Mouse (Mus musculus) heart, postnatal 10 days (tissue): ENCODE measurements around the gene Zbtb12. TPM values are rescaled to one million over a fixed set of nuclear protein-coding genes. Genes with fewer than 3 reads are reported as not detected.
A peak's percentile ranks its signal among the peaks of the same experiment; 100 is the strongest.
"Not testable (repeated sequence)": the region's sequence is repeated elsewhere in the genome, so short reads cannot be mapped to it uniquely, and the experiment has no call there.

ENCODE experiments used
- DNase-seq, 2 experiments: peaks; one replicate each; pipeline ENCODE4 v3.0.0; 2021
- intact Hi-C: fragments of 180-260 bp; cut with DNase I; formaldehyde crosslinking; loops from one replicate; pipeline ENCODE4 v1.15.1; 2025
- total RNA-seq, 2 experiments: library from RNA; stranded (reverse); gene quantifications; 2 replicates each; pipeline ENCODE4 v1.2.3; 2021

The Zbtb12 gene
- total RNA-seq: 1 to 10 TPM; 5.5 to 9.3 TPM

DNA sequence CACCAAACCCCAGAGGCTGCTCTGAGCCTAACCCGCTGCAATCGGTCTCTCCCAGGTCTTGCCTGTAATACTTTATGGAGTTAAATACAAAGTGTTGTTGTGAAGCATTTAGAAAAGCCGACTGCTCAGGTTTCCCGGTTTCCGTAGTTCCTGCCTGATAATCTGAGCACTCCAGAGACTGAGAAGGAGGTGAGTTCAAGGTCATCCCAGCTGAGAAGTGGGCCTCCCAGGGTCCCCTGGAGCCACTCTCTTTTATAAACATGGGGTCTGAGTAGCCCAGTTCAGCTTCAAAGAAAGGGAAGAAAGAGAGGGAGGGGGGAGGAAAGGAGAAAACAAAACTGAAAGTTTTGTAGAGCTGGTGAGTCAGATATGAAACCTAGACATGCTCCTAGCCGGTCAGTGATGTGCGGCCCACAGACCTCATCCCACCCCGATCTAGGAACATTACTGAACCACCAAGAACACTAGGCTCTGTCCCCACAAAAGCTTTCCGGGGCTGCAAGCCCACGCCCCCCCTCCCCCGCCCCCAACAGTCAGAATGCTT, at the start of gene Zbtb12:
TSS of gene Zbtb12 (plus strand) at position 148 of the 544 bp plus-strand sequence.
- DNase-seq: no peak

DNA sequence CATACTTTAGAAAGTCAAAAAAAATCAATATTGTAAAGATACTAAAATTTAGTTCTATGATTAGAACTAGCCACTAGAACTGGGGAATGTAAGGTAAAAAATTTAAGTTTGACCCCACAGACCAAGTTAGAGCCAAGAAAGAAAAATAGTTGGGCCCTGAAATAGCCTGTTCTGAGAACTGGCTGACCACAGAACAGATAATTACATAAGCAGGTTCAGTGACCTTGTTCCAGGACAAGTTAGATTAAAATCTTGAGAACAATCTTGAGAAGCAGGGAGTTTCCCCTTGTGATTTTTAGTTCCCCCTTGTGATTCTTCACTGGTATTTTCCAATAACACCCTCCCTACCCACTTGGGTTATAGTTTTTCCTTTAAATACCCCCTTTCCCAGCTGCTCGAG, 48.5 kb upstream of the Zbtb12 start:
- DNase-seq, intact Hi-C loops: not testable (repeated sequence)

More for the DNA sequence above, at the start of gene Zbtb12:
- intact Hi-C loops: no loop called here

DNA sequence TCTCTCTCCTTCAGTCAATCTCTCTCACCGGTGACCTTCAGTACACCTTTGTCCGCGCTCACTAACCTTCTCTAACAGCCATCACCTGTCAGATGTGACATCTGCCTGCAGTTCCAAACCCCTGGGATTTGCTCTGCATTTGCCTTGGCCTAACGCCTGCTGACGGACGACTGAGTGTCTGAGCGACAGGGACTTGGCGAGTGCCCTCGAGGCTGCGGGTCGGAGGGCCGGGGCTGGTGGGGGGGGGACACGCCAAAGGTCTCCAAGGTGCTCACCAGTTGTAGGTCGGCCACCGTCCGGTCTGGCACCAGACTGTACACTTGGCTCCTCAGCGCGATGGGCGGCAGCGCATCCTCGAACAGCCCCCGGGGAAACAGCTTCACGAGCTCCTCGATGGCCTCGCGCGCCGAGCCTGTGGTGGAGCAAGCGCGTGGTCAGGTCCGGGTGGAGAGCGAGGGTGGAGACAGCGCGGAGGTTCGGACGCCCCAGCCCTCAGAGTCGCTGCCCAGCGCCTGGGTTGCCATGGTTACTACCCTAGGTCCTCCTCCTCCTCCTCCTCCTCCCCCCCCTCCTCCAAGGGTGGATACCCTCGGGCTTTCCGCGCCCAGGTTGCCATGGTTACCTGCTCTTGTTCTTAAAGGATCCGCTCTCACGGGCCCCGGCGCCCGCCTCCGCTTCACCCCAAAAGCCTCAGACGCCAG, 43.0 kb upstream of the Zbtb12 start:
- intact Hi-C loops: no loop called here
- peak in 1 of 2 experiments; percentile 23 for DNase-seq

DNA sequence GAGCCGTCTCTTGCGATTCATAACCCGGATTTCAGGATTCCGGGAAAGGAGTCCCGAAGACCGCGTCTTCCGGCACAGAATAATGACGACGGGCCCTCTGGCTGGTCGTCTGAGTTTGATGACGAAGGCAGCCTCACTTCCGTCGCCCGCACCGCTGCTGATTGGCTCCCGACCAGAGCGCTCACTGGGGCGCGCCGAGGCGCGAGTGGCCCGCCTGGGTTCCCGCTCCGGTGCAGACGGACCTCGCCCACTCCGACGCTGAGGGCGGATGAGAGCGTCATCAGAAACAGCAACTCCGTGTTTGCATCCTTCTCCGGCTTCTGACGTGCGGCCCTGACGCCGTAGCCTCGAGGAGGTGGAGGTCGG, 42.4 kb upstream of the Zbtb12 start, which contains the start of the genes Stk19 and Dxo:
TSS of gene Stk19 (minus strand) at position 90 of the 366 bp plus-strand sequence.
TSS of gene Dxo (plus strand) at position 164 of the 366 bp plus-strand sequence.
- DNase-seq: peak; percentile 97 to 99
- intact Hi-C loops: no loop called here

DNA sequence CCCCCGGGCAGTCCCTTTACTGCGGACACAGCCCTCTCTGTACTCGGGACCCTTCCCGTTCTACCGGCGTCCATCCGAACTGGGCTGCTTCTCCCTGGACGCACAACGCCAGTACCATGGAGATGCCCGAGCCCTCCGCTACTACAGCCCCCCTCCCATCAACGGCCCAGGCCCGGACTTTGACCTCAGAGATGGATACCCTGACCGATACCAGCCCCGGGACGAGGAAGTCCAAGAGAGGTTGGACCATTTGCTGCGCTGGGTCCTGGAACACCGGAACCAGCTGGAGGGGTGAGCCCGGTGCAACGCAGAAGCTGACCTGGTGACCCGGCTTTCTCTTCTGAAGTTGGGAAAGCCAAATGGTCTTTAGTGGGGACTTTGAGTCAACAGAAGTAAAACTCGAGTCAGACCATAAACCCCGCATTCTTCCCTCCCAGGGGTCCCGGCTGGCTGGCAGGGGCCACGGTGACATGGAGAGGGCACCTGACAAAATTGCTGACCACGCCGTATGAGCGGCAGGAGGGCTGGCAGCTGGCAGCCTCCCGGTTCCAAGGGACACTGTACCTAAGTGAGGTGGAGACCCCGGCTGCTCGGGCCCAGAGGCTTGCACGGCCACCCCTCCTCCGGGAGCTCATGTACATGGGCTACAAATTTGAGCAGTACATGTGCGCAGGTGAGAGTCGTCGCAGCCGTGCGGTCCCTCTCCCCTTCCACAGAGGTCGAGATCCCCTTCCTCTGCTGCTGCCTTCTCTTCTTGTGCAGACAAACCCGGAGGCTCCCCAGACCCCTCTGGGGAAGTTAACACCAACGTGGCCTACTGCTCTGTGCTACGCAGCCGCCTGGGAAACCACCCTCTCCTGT, 41.6 kb upstream of the Zbtb12 start:
- intact Hi-C loops: no loop called here
- peak in 1 of 2 experiments; percentile 14 for DNase-seq

DNA sequence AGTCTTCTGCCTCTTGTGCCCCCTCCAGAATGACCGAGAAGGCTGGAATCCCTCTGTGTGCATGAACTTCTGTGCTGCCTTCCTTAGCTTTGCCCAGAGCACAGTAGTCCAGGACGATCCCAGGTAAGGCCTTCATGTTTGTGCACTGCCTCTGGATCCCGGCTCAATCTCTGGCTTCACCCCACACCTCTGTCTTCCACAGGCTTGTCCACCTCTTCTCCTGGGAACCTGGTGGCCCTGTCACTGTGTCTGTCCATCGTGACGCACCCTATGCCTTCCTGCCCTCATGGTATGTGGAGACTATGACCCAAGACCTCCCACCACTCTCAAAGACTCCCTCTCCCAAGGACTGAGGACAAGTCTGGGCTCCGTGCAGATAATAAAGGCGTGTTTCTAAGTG, 40.5 kb upstream of the Zbtb12 start:
- intact Hi-C loops: no loop called here

DNA sequence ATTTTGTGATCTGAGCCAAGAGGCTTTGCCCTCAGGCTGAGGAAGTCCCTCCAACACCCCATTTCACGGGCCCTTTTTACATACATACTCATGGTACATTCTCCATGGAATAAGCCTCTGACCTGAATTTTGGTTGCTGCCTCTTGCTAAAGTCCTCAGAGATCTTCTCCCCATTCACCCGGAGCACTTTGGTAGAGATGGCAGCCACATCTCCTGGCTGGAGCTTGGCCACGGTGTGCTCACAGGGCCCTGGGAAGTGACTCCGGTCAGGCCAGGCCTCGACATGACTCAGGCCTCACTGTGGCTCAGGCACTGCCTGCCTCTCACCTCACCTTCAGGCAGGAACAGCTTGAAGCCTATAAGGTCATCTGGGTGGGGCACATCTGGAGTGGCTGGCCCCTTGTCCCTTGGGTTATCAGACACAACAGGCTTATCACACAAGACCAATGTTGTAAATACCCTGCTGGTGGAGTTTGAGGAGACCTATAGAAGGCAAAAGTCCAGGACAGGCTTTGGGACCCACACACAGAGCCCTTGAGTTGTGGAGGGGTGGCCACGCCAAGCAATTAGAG, 38.5 kb upstream of the Zbtb12 start:
- intact Hi-C loops: loop anchor here (10.0 kb wide), 1 partner anchor 394 kb away; the partner anchor contains the start of genes Atp6v1g2 and Nfkbil1
- DNase-seq: no peak

More for the DNA sequence above, 40.5 kb upstream of the Zbtb12 start:
- no peak for DNase-seq

DNA sequence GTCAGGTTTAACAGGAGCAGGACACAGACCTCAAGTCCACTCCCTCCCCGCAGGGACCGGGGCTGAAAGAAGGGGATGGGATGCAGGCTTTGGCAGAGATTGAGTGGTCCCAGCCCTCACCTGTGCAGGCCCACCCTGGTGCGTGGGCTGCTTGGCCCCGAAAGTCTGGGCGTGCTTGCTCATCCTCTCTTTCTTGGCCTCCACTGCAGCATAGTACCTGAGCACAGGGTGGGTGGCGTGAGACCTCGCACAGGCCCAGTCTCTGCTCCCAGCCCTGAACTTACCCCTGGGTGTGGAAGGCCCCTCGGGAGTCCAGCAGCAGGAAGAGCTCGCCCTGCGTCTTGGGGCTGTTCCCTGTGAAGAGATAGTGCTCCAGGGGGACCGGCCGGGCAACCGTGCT, 34.4 kb upstream of the Zbtb12 start:
- no peak for DNase-seq
- intact Hi-C loops: loop anchor here (10.0 kb wide), 1 partner anchor 390 kb away; the partner anchor contains the start of genes Atp6v1g2 and Nfkbil1

DNA sequence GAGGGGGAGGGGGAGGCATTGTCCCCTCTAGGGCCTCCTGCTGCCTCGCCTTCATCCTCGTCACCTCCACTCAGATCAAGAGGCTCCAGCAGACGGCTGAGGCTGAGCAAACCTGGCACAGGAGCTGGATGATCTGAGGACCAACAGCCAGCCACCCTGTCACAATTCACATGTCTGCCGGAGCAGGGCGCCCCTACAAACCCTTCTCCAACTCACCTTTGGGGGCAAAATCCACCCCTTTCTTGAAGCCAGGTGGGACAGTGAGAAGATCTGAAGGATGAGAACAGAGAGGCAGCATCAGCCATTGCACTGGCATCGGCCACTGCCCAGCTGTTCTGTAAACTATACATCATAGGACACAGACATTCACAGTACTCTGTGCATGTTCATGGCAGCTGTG, 32.1 kb upstream of the Zbtb12 start:
- intact Hi-C loops: loop anchor here (10.0 kb wide), 1 partner anchor 388 kb away; the partner anchor contains the start of genes Atp6v1g2 and Nfkbil1
- no peak for DNase-seq

DNA sequence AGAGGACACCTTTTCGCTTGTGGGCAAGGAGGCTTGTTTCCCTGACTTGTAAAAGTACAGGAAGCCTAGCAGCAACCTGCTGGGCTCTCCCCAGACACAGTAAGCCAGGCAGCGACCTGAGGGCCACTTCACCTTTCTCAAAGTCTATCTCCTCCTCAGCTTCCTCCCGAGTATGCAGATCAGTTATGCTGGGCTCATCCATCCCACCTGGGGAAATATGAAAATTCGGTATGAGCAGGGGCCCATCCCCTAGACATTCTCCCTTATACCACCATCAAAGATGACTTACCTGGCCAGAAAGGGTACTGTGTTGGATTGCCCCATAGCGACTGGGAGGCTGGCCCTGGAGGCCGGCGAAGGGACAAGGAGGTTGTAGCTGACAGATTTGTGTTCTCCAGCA, 31.7 kb upstream of the Zbtb12 start:
- no peak for DNase-seq
- intact Hi-C loops: loop anchor here (10.0 kb wide), 1 partner anchor 387 kb away; the partner anchor contains the start of genes Atp6v1g2 and Nfkbil1

DNA sequence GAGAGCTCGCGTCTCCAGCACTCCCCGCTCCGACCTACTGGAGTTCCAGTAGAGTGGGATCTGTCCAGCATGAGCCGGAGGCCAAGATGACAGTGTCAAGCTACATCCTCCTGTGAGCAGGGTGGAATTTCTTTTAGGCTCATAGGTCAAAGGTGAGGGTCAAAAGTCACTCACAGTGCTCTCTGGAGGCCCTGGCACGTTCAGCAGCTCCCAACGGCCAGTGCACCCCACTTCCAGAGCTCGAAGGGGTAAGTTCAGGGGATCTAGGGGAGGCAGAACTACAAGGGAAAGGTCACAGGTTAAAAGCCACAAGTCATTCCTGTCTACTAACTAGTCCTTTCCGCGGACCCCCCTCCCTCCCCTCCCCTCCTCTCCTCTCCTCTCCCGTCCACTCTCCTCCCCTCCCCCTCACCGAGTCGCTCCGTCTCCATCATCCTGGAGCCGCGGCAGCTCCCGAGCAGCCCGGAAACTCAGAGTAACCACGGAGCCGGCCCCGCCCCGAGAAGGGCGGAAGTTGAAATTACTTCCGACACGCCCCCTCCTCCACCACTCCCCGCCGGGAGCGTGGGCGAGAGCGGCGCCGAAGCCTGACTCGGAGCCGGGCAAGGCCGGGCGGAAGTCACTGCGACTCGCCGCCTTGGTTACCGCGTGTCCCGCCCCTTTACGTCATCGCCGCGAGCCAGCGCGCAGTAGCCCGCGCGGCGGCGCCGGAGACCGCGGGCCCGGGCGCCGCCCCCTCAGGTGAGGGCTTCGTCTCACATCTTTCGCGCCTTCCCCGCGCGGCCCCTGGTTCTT, 29.4 kb upstream of the Zbtb12 start, which contains the start of the genes Skiv2l and Nelfe:
TSS of gene Skiv2l (minus strand) at position 489 of the 795 bp plus-strand sequence.
TSS of gene Nelfe (plus strand) at position 670 of the 795 bp plus-strand sequence.
- peak; percentile 98 for DNase-seq
- intact Hi-C loops: loop anchor here (10.0 kb wide), 1 partner anchor 385 kb away; the partner anchor contains the start of genes Atp6v1g2 and Nfkbil1

DNA sequence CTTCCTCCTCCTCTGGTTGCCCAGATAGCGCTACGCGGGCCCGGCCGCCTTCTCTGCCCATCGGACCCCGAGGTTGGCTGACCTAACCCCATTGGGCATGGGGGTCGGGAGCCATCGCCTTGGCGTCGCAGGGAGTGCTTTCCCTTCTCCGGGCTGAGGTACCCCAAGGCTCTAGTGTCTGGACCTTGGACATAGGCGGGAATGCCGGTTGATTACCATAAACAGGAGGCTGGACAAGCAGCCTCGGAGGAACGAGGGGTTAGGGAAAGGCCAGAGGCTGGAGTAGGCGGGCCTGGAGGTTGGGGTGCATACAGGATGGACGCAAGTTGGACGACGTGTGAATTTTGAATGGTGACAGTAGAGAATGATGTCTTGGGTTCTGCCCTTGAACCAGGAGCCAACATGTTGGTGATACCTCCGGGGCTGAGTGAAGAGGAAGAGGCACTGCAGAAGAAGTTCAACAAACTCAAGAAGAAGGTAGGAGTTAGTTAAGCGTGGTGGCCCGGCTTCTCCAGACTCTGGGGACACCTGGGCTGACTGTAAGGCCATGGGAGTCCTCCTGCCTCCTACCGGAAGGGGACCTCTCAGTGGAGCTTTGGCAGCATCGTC, 28.7 kb upstream of the Zbtb12 start:
- no peak for DNase-seq
- intact Hi-C loops: no loop called here

DNA sequence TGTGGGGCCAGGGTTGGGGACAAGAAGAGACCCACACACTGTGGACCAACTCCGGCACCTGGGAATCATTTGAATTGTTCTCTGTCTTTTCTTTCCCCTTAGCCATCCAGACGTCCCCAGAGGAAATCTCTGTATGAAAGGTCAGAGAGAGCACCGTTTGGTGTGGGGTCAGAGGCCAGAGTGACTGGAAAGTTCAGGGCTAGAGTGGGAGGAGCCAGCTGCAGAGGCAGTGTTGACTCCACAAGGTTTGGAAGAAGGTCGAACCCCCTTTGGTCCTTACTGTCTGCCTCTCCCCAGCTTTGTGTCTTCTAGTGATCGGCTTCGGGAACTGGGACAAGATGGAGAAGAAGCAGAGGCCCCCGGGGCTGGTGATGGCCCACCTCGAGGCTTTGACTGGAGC, 25.8 kb upstream of the Zbtb12 start:
- intact Hi-C loops: no loop called here
- DNase-seq: no peak

DNA sequence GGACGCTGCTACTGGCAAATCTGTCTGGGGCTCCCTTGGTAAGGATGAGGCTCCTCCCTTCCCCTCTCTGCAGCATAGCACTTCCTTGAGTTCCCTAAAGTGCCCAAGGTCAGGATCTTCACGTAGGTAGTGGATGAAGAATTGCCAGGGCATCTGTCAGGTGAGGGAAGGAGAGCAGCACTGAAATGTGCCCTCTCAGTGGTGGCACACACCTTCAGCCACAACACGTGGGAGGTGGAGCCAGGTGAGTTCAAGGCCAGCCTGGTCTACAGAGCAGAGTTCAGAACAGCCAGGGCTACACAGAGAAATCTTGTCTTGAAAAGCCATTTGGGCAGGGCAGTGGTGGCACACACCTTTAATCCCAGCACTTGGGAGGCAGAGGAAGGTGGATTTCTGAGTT, 24.5 kb upstream of the Zbtb12 start:
- intact Hi-C loops: loop anchor here (5.0 kb wide), 1 partner anchor 128 kb away; the partner anchor contains the start of gene Lsm2
- DNase-seq: no peak

DNA sequence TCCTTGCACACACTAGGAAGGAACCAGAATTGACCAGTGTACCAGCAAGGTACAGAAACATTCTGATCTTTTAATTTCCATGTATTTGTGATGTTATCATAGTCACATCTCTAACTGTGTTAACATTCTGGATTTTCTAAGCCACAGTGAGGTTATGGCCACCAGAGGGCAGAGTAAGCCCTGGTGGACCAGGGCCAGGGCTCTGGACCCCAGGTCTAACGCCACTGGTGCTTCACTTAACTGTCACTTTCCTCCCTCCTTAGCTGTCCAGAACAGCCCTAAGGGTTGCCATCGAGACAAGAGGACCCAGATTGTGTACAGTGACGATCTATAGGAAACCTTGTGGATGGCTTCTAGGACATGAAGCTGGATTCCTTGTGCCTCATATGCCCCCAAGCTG, 23.5 kb upstream of the Zbtb12 start:
- intact Hi-C loops: loop anchor here (2.0 to 5.0 kb wide), 4 partner anchors 37 to 126 kb away; partner anchors contain the start of gene Lsm2
- peak; percentile 46 to 74 for DNase-seq

DNA sequence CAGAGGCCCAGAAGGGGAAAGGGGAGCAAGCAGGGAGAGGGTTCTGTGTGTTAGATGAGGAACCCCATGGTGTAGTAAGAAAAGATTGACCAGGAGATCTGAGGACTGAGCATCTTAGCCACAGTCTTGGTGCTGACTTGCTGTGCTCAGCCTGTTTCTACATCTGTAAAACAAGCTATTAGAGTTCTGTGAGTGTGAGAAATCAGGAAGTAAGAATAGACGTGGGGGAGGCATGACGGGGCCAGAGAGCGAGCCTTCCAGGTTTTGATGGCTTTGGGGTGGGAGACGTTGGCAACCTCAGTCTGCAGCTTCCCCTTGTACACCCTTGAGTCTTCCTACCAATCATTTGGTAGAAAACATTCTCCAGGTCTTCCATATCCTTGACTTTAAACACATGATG, 20.6 kb upstream of the Zbtb12 start:
- intact Hi-C loops: loop anchor here (5.0 kb wide), 1 partner anchor 124 kb away; the partner anchor contains the start of gene Lsm2
- DNase-seq: no peak

DNA sequence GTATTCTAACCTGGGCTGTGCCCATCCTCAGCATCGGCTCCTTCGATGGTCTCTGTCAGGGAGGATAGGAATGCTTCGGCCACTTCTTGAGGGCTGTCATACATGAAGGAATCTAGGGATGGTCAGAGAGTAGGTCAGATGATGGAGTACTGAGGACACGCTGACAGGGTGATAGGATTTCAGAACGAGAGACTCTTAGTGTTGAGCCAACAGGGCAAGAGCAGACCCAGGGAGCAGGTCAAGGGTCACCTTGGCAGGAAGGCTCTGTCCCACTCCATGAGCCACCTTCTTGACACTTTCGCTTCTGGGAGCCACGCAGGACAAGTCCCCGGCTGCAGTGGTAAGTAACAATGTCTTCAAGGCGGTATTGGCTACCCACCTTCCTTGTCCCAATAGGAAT, 18.8 kb upstream of the Zbtb12 start:
- intact Hi-C loops: no loop called here

DNA sequence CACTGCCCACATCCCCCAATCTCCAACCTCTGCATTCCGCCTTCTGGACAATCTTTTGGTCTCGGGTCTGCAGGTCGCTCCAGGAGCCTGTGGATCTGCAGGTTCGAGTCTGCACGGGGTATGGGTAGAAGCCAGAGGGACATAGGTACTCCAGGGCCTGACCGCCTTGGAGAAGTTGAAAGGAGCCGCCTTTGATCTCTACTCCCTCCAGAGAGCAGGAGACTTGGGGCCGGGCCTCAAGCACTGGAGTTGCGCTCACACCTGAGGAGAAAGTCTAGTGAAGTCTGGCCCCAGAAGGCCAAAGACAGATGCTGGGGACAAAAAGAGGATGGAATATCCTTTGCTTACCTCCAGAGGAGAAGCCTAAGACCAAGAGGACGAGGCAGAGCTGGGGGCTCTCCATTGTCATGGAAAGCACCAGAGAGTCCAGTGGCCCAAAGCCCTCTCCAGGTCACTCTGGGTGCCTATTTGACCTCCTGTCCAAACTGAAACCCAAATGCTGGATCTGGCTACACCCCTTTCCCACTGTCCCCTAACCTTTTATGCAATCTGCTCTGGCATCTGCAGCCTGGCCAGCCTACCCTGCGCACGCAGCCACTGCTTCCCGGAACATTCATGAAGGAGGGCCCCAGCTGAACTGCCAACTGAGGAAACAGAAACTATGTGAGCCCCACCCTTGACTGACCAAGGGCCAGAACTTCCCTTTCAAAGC, 17.4 kb upstream of the Zbtb12 start:
- intact Hi-C loops: no loop called here
- DNase-seq: no peak

More for the DNA sequence above, 18.8 kb upstream of the Zbtb12 start:
- no peak for DNase-seq
